Mouse (Mus musculus): ENCODE results near the gene Pcnx4. TPM values are rescaled to one million over a fixed set of nuclear protein-coding genes. Genes with fewer than 3 reads are reported as not detected.
"Not testable (repeated sequence)": the region's sequence is repeated elsewhere in the genome, so short reads cannot be mapped to it uniquely, and the experiment has no call there.

Pcnx4 gene
- polyA plus RNA-seq, 1 experiment = 3.2 TPM

- Histone ChIP-seq H3K4me3 (ENCODE audit: insufficient read depth, low read depth, low read length) (no peak overlapping the region), H3K4me1 (ENCODE audit: control insufficient read depth, insufficient read depth, low read length) (no peaks in the 10 kb centered on the region), H3K27me3 (replicated peaks; ENCODE audit: control insufficient read depth, insufficient read depth, low read length) (no peaks in the 10 kb centered on the region; the same call in 1 of the 2 replicates), H3K27ac (ENCODE audit: insufficient read depth, low read depth, low read length) (no peak overlapping the region), H3K36me3 (ENCODE audit: control insufficient read depth, insufficient read depth, low read length) (no peaks in the 10 kb centered on the region)
- TF ChIP-seq CTCF (conservative IDR thresholded peaks at IDR 0.05; ENCODE audit: insufficient read depth, insufficient read length, low read depth, low read length) (no peak), POLR2A (IDR thresholded peaks at IDR 0.05; ENCODE audit: low read depth, low read length) (no peak)
- DNase-seq = no peak
Observed at GRCm38 (mm10) chr12:72592991-72593390, 56.8 kb downstream of the Pcnx4 start.

GRCm38 (mm10) chr12:72594001-72594400 is 57.8 kb downstream of the Pcnx4 start:
- DNase-seq = no peak
- Histone ChIP-seq H3K36me3 (ENCODE audit: control insufficient read depth, insufficient read depth, low read length) (no peaks in the 10 kb centered on the region), H3K27ac (ENCODE audit: insufficient read depth, low read depth, low read length) (no peak overlapping the region), H3K27me3 (replicated peaks; ENCODE audit: control insufficient read depth, insufficient read depth, low read length) (no peaks in the 10 kb centered on the region; the same call in 1 of the 2 replicates), H3K4me1 (ENCODE audit: control insufficient read depth, insufficient read depth, low read length) (no peaks in the 10 kb centered on the region), H3K4me3 (ENCODE audit: insufficient read depth, low read depth, low read length) (no peak overlapping the region)
- 69% methylated on average over 2 of the region's 2 CpGs for WGBS
- no peak for TF ChIP-seq CTCF (conservative IDR thresholded peaks at IDR 0.05; ENCODE audit: insufficient read depth, insufficient read length, low read depth, low read length)
- no peak for TF ChIP-seq POLR2A (IDR thresholded peaks at IDR 0.05; ENCODE audit: low read depth, low read length)

DNA sequence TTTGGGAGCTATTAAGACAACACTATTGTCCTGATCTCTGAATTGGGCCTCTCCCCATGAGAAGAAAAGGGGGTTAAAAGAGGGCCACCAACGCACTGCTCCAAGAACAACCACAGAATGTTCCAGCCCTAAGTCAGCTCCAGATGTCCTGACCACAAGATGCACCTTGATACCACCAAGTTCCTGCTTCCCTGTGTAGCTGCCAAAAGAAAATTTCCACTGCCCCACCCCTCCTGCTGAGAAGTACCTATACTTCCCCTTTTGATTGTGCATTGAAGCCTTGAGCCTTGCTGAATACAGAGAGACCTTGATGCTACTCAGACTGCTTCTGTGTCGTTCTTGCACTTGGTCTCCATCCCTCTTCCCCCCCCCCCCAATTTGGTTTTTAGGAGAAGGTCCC is 62.5 kb downstream of the Pcnx4 start:
- H3K36me3 ChIP-seq (ENCODE audit: control insufficient read depth, insufficient read depth, low read length); H3K27me3 ChIP-seq (replicated peaks; ENCODE audit: control insufficient read depth, insufficient read depth, low read length); DNase-seq; H3K4me1 ChIP-seq (ENCODE audit: control insufficient read depth, insufficient read depth, low read length); H3K4me3 ChIP-seq (ENCODE audit: insufficient read depth, low read depth, low read length); H3K27ac ChIP-seq (ENCODE audit: insufficient read depth, low read depth, low read length): not testable (repeated sequence)
- 90% methylated on average over 2 of the region's 2 CpGs for WGBS

DNA sequence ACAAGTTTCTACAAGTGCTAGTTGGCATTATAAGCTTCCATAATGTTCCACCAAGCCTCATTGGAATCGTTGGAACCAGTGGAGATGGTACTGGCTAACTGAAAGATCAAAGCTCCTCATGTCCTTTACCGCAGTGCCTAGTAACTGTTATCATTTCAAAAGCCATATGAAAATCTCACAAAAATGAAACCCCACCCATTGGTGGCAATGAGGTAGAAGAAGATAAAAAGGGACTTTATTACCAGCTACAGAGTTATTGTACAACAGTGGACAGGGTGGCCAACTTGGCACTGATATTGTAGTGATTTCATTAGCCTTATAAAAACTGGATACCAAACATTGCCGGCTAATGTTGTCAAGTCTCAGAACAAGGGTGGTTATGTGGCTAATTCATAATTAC is 75.9 kb downstream of the Pcnx4 start:
- no peaks in the 10 kb centered on the region for H3K27me3 ChIP-seq (replicated peaks; ENCODE audit: control insufficient read depth, insufficient read depth, low read length)
- WGBS = 91% methylated on average over 3 of the region's 3 CpGs
- no peaks in the 10 kb centered on the region for H3K36me3 ChIP-seq (ENCODE audit: control insufficient read depth, insufficient read depth, low read length)
- TF ChIP-seq CTCF (conservative IDR thresholded peaks at IDR 0.05; ENCODE audit: insufficient read depth, insufficient read length, low read depth, low read length) (no peak), POLR2A (IDR thresholded peaks at IDR 0.05; ENCODE audit: low read depth, low read length) (no peak)
- no peak overlapping the region for H3K27ac ChIP-seq (ENCODE audit: insufficient read depth, low read depth, low read length)
- no peak for DNase-seq
- H3K4me3 ChIP-seq (ENCODE audit: insufficient read depth, low read depth, low read length) = no peak overlapping the region
- H3K4me1 ChIP-seq (ENCODE audit: control insufficient read depth, insufficient read depth, low read length) = no peaks in the 10 kb centered on the region

GRCm38 (mm10) chr12:72620856-72621255 is 84.7 kb downstream of the Pcnx4 start:
- DNase-seq = no peak
- no peak for TF ChIP-seq CTCF (conservative IDR thresholded peaks at IDR 0.05; ENCODE audit: insufficient read depth, insufficient read length, low read depth, low read length)
- TF ChIP-seq POLR2A (IDR thresholded peaks at IDR 0.05; ENCODE audit: low read depth, low read length) = no peak
- H3K27ac ChIP-seq (ENCODE audit: insufficient read depth, low read depth, low read length) = no peak overlapping the region
- WGBS = 77% methylated on average over 7 of the region's 7 CpGs
- no peaks in the 10 kb centered on the region for H3K4me1 ChIP-seq (ENCODE audit: control insufficient read depth, insufficient read depth, low read length)
- no peaks in the 10 kb centered on the region for H3K36me3 ChIP-seq (ENCODE audit: control insufficient read depth, insufficient read depth, low read length)
- no peaks in the 10 kb centered on the region for H3K27me3 ChIP-seq (replicated peaks; ENCODE audit: control insufficient read depth, insufficient read depth, low read length)
- no peak overlapping the region for H3K4me3 ChIP-seq (ENCODE audit: insufficient read depth, low read depth, low read length)

- H3K4me3 ChIP-seq (ENCODE audit: insufficient read depth, low read depth, low read length) = no peak overlapping the region
- 86% methylated on average over 1 of the region's 1 CpGs for WGBS
- no peaks in the 10 kb centered on the region for H3K27me3 ChIP-seq (replicated peaks; ENCODE audit: control insufficient read depth, insufficient read depth, low read length)
- H3K36me3 ChIP-seq (ENCODE audit: control insufficient read depth, insufficient read depth, low read length) = no peaks in the 10 kb centered on the region
- H3K4me1 ChIP-seq (ENCODE audit: control insufficient read depth, insufficient read depth, low read length) = no peaks in the 10 kb centered on the region
- H3K27ac ChIP-seq (ENCODE audit: insufficient read depth, low read depth, low read length) = no peak overlapping the region
- DNase-seq = no peak
- TF ChIP-seq POLR2A (IDR thresholded peaks at IDR 0.05; ENCODE audit: low read depth, low read length) (no peak), CTCF (conservative IDR thresholded peaks at IDR 0.05; ENCODE audit: insufficient read depth, insufficient read length, low read depth, low read length) (no peak)
Observed at GRCm38 (mm10) chr12:72621441-72621840, 85.3 kb downstream of the Pcnx4 start.

GRCm38 (mm10) chr12:72622853-72623496 is 86.8 kb downstream of the Pcnx4 start:
- WGBS = 71% methylated on average over 5 of the region's 5 CpGs
- DNase-seq = no peak
- TF ChIP-seq POLR2A (IDR thresholded peaks at IDR 0.05; ENCODE audit: low read depth, low read length) (no peak), CTCF (conservative IDR thresholded peaks at IDR 0.05; ENCODE audit: insufficient read depth, insufficient read length, low read depth, low read length) (no peak)
- H3K36me3 ChIP-seq (ENCODE audit: control insufficient read depth, insufficient read depth, low read length) = no peaks in the 10 kb centered on the region
- H3K4me1 ChIP-seq (ENCODE audit: control insufficient read depth, insufficient read depth, low read length) = no peaks in the 10 kb centered on the region
- no peaks in the 10 kb centered on the region for H3K27me3 ChIP-seq (replicated peaks; ENCODE audit: control insufficient read depth, insufficient read depth, low read length)
- H3K27ac ChIP-seq (ENCODE audit: insufficient read depth, low read depth, low read length) = no peak overlapping the region
- H3K4me3 ChIP-seq (ENCODE audit: insufficient read depth, low read depth, low read length) = no peak overlapping the region
